Mouse (Mus musculus) cerebellum, adult 9-10 months (tissue): ENCODE data around the gene Syt14.
A peak's percentile ranks its signal among the peaks of the same experiment; 100 is the strongest.

Experiments
- DNase-seq: peaks from one replicate; pipeline ENCODE4 v3.0.0; 2022

Syt14 gene

DNA sequence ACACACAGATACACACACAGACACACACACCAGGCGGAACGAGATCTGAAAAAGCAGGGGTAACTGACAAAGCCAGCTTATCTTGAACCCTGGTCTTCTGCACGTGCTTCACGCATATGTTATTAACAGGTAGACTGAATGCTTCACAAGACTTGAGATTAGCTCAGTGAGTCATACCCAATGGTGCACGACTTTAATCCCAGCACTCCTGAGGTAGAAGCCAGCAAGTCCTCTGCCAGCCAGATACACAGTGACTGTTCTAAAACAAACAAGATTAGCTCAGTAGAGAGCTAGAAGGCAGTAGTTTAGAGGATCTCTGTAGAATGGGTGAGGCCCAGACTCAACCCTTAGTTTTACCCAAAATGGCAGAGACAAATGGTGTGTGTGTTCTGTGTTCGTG is 175.3 kb downstream of the Syt14 start:
- DNase-seq, result no peak

DNA sequence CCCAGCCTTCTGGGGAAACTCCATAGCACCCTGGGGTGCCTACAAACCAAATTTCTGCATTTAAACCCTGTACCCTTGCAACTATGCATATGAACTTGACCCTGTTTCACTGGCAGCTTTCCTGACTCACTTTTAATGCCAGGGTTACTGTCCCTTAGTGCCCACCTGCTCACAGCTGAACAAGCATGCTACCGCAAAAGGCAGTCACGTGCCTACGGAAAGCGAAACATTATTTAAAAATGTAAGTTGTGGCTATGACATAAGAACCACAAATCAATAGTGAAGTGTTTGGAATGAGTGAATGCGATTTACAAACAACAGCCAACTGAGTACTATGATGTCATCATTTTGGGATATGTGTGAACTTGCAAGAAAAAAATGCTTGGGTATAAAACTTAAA is 178.0 kb downstream of the Syt14 start:
- DNase-seq, result no peak

DNA sequence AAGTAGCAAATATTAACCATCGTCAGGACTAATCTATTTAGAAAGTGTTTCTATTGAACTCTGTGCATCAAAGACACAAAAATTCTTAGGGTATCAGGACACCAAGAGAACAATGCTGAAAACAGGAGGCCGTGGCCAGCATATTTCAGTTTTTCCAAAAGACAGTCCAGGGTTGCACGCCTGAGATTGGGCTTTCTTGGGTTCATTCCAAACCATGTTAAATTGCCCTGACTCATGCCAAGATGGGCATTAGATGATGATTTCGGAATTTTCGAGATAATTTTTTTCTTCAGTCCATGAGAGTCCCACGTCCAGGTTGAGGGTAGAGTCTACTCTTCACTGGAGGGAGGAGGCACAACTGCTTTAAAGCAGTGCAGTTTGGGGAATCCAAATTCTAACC is 178.6 kb downstream of the Syt14 start:
- DNase-seq, result no peak

DNA sequence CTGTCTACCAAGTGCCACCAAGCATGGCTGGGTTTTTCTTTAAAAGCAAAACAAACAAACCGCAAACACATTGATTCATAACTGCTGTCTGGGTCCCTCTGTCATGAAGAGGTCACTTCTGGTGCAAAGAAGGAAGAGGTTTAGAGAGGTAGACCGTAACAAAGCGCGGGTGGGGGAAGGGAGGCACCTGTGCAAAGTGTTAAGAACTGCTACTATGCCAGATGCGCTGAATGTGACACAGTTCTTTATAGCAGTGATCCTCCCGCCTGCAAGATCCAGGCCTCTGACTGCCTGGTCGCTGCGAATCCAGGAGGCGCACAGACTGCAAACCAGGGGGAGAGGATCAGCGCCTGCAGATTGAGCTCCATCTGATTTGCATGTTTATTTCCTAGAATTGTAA is 179.2 kb downstream of the Syt14 start:
- no peak for DNase-seq

GRCm38 (mm10) chr1:192855474-192856230 is 179.9 kb downstream of the Syt14 start, which contains the start of gene Sertad4:
Gene Sertad4, minus strand, starts transcription at chr1:192855756.
- DNase-seq, result no peak

DNA sequence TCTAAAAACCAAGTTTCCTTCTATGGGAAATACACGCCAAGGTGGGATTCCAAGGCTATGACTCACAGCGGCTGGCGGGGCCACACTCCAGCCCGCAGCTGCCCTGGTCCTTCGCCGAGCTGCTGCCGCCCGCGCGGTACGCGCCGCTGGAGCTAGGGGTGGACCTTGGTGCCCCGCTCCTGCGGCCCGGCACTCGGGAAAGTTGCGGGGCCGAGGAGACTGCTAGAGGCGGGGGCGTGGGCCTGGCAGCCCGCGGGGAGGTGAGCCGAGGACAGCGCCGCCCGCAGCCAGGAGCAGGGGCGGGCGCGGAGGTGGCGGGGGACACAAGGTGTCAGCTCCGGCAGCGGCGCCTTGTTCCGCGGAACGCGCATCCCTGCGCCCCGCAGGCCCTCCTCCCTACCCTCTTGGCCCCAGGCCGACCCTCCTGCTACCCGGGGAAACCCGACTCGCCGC is 180.7 kb downstream of the Syt14 start:
- DNase-seq, result peak; percentile 42

DNA sequence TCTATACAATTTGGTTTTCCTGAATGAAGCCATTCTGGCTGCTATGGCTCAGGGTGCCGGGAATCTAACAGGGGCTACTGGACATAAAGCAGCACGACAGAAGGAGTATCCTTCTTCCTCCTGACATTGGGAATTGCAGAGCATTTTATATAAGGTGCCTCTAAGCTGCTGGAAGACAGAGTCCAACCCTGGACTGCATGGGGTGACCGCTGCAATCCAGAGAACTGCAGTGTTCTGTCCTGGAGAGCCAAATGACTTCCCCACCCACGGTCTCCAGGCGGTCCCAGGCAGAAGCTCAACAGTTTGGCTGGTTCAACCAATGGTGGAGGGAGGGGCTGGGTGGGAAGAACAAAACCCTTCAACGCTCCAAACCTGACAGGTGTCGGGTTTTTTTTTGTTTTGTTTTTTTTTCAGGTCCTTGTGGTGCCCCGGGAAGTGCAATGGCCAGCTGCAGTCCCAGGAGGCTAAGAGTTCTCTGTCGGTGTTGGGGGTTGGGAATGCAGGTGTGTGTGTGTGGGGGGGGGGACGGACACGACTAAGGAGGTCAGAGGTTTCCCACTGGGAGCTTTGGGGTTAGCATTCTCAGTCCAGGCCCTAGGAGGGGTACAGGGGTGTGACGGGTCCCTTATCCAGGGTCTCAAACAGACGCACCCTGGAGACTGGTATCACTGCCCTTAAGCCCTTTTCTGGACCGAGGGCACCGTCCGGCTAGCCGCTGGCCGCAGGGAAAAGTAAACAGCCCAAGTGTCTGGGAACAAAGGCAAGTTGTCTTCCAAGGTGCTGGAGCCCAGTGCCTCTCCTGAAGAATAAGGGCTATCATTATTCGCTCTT is 181.4 kb downstream of the Syt14 start:
- no peak for DNase-seq

DNA sequence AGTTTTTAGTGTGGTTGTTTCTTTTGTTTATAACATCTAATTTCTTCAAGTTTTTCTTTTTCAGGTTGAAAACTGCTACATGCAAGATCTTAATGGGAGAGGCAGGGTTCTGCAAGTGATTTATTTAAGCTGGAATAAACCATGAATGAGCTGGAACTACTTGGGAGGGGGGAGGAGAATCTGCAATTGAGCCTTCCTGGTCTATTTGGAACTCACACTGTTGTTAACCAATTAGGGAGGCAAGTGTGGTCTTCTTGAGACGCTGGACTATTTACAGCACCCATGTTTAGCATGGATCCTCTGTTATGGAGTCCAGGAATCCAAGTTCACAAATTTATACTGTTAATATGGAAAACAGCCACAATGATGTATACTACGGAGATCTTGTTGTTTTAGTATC is 182.1 kb downstream of the Syt14 start:
- DNase-seq, result no peak

- DNase-seq, result no peak
Measured at GRCm38 (mm10) chr1:192852047-192852446, 183.5 kb downstream of the Syt14 start.

DNA sequence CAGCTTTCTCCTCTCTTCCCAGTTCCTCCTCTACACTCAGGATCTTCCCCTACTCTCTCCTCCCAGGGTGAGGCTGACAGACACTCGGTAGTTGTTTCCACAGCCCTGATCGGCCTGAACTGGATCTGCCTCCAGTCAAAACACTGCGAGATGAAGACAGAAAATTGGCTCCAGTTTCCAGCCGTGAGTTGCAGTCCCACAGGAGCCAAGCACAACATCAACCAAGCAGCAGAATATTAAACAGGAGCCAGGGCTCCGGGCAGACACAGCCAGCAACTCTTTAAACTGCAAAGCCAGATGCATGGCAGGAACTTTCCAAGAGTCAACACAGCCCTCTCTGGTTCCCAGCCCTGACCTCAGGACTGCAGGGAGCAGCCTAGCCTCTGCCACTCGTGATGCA is 183.9 kb downstream of the Syt14 start:
- DNase-seq, result no peak

GRCm38 (mm10) chr1:192851126-192851525 is 184.4 kb downstream of the Syt14 start:
- DNase-seq, result no peak

DNA sequence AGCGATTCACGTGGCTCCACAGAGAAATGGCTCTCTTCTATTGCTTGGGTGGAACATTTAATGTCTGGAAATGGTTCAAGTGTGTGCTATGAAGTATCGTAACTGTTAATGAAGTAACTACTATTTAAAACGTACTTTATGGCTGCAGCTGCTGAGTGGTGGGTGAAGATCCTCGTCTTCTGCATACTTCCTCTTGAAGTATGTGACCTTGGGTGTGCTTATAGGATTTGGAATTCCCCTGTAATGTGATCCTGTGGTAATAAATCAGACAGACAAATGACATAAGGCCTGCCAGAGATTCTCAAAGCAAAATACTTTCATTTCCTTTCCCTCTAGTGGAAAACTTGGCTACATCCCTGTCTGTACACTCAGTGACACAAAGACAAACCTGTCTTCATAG is 186.0 kb downstream of the Syt14 start:
- DNase-seq, result no peak

DNA sequence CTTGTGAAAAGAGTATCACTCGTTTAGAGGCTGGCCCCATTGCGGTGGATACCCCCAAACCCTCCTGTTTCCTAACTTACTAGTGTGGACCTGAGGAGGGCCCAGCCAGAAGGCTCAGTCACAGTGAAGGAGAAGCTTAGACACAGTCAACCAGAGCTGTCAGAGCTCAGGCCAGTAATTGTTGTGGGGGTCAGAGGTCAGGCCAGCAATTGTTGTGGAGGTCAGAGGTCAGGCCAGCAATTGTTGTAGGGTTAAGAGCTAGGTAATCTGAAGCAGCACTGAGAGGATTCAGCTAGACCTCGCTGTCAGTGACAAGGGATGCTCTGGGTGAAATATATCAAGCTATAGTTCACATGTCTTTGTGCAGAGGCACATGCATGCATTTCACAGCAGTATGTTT is 188.3 kb downstream of the Syt14 start:
- no peak for DNase-seq
